Mouse (Mus musculus): ENCODE results near the gene P2ry6. TPM values are rescaled to one million over a fixed set of nuclear protein-coding genes. Genes with fewer than 3 reads are reported as not detected.
A peak's percentile ranks its signal among the peaks of the same experiment; 100 is the strongest.

Gene P2ry6
- polyA plus RNA-seq, 1 experiment from 2014 or later: 6.3 TPM

- Histone ChIP-seq H3K27me3 (ENCODE audit: control insufficient read depth, insufficient read depth, low read depth, low read length) (peaks cover 28% of the 10 kb centered on the region), H3K9ac (ENCODE audit: low read depth, low read length) (peak overlapping the region; percentile 24; the same call in 1 of the 2 replicates), H3K4me1 (ENCODE audit: control insufficient read depth, low read depth, low read length) (peaks cover 2% of the 10 kb centered on the region; the same call in 1 of the 2 replicates), H3K4me2 (ENCODE audit: low read depth, low read length) (peak overlapping the region; percentile 66), H3K27ac (ENCODE audit: low read length) (no peak overlapping the region), H3K36me3 (ENCODE audit: control insufficient read depth, insufficient read depth) (no peaks in the 10 kb centered on the region), H3K4me3 (ENCODE audit: low read depth, low read length) (peak overlapping the region; percentile 56), H3K9me3 (replicated peaks; ENCODE audit: control insufficient read depth, low read length) (no peaks in the 10 kb centered on the region)
- ATAC-seq (ENCODE audit: low read depth): no peak
- WGBS (ENCODE audit: insufficient replicate concordance): 5% methylated on average over 53 of the region's 53 CpGs
These were observed 80.2 kb downstream of the P2ry6 start for GRCm38 (mm10) chr7:100894057-100894832.

DNA sequence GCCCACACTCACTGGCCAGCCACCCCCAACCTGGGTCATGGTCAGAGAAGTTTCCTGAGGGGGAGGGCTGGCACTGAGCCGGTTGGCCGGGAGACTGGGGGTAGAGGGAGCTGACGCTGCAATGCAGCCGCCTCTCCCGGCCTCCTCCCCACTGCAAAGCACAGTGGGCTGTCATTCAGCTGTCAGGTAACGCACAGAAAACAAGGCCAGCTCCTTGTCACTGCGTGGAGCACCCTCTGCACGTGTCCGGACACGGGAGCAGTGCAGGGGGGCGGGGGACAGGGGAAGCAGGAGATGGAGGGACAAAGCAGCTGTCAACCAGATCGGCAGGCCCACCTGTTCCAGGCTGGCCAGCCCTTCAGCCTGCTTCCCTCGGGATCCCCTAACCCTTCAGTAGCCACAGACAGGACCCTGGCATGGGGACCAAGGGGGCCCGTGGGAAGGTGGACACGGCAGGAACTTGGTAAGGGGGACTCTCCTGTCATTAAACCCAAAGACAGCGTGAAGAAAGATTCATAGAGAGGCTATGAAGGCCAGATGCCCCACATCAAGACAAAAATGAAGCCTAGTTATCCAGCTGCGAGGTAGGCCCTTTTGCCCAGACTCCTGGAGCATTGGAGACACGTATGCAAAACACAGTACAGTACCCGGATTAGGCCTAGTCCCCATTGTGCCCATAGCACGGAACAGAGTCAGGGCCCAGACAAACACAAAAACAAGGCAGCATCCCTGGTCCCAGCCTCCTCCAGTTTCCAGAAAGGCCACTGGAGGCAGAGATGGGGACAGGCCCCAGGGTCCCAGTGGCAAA lies 81.0 kb downstream of the P2ry6 start:
- Histone ChIP-seq H3K4me3 (ENCODE audit: low read depth, low read length) (no peak overlapping the region), H3K9ac (ENCODE audit: low read depth, low read length) (no peak overlapping the region), H3K4me1 (ENCODE audit: control insufficient read depth, low read depth, low read length) (peaks cover 2% of the 10 kb centered on the region; the same call in 1 of the 2 replicates), H3K27ac (ENCODE audit: low read length) (no peak overlapping the region), H3K4me2 (ENCODE audit: low read depth, low read length) (no peak overlapping the region), H3K9me3 (replicated peaks; ENCODE audit: control insufficient read depth, low read length) (no peaks in the 10 kb centered on the region), H3K27me3 (ENCODE audit: control insufficient read depth, insufficient read depth, low read depth, low read length) (peaks cover 28% of the 10 kb centered on the region), H3K36me3 (ENCODE audit: control insufficient read depth, insufficient read depth) (no peaks in the 10 kb centered on the region)
- WGBS (ENCODE audit: insufficient replicate concordance): 67% methylated on average over 20 of the region's 20 CpGs
- ATAC-seq (ENCODE audit: low read depth): 0 out of 2 replicates have a peak, but pooled peaks have one; percentile 30

Other genes with a start within 250 kb of the P2ry6 start
- 15.8 and 16.3 TPM in 2 replicates for gene Relt, start 111.2 kb downstream of the P2ry6 start, polyA plus RNA-seq (2015; fragmentation: Nextera tagmentation; extraction: Ambion mirVana)
- gene Arhgef17, start 42.5 kb downstream of the P2ry6 start, polyA plus RNA-seq (2015; fragmentation: Nextera tagmentation; extraction: Ambion mirVana): 0.57 and 0.87 TPM in 2 replicates
- 2.2 and 3.2 TPM in 2 replicates for gene P2ry2, start 38.2 kb upstream of the P2ry6 start, polyA plus RNA-seq (2015; fragmentation: Nextera tagmentation; extraction: Ambion mirVana)
- gene Fchsd2, start 118.2 kb upstream of the P2ry6 start, polyA plus RNA-seq (2015; fragmentation: Nextera tagmentation; extraction: Ambion mirVana): 4.9 and 5.9 TPM in 2 replicates

Data from liver, embryonic 16.5 days (tissue).